Mouse (Mus musculus): ENCODE measurements at regions not wholly inside any gene's neighbourhood (a gene's known extent, or its start where the extent isn't known, plus 50 kb on each side); places are given as distances from the start of the nearest gene placed in this dataset.

- WGBS, result 92% methylated on average over 2 of the region's 2 CpGs
- Histone ChIP-seq H3K27me3 (ENCODE audit: poor library complexity, severe bottlenecking) (no peaks in the 10 kb centered on the region), H3K9me3 (no peaks in the 10 kb centered on the region), H3K4me1 (no peaks in the 10 kb centered on the region), H3K27ac (no peak overlapping the region), H3K36me3 (replicated peaks) (no peaks in the 10 kb centered on the region), H3K4me3 (no peak overlapping the region)
- DNase-seq (ENCODE audit: extremely low spot score, low spot score), result no peak
Observed at GRCm38 (mm10) chr5:39935564-39935963, 180.3 kb upstream of the Hs3st1 start.

- no peak for DNase-seq (ENCODE audit: extremely low spot score, low spot score)
- no peaks in the 10 kb centered on the region for H3K9me3 ChIP-seq
- 89% methylated on average over 2 of the region's 2 CpGs for WGBS
- no peaks in the 10 kb centered on the region for H3K4me1 ChIP-seq
- H3K27me3 ChIP-seq (ENCODE audit: poor library complexity, severe bottlenecking), result no peaks in the 10 kb centered on the region
- H3K27ac ChIP-seq, result no peak overlapping the region
- H3K4me3 ChIP-seq, result no peak overlapping the region
- H3K36me3 ChIP-seq (replicated peaks), result no peaks in the 10 kb centered on the region
Observed at GRCm38 (mm10) chr5:39931890-39932289, 176.6 kb upstream of the Hs3st1 start.

- Histone ChIP-seq H3K9me3 (no peaks in the 10 kb centered on the region), H3K4me1 (no peaks in the 10 kb centered on the region), H3K36me3 (replicated peaks) (no peaks in the 10 kb centered on the region), H3K27ac (no peak overlapping the region), H3K27me3 (ENCODE audit: poor library complexity, severe bottlenecking) (no peaks in the 10 kb centered on the region), H3K4me3 (no peak overlapping the region)
- WGBS, result 88% methylated on average over 1 of the region's 1 CpGs
- DNase-seq (ENCODE audit: extremely low spot score, low spot score), result no peak
Observed at GRCm38 (mm10) chr5:39909369-39909768, 154.1 kb upstream of the Hs3st1 start.

- H3K27ac ChIP-seq, result no peak overlapping the region
- H3K27me3 ChIP-seq (ENCODE audit: poor library complexity, severe bottlenecking), result no peaks in the 10 kb centered on the region
- H3K4me1 ChIP-seq, result no peaks in the 10 kb centered on the region
- H3K36me3 ChIP-seq (replicated peaks), result no peaks in the 10 kb centered on the region
- no peaks in the 10 kb centered on the region for H3K9me3 ChIP-seq
- DNase-seq (ENCODE audit: extremely low spot score, low spot score), result no peak
- no peak overlapping the region for H3K4me3 ChIP-seq
- WGBS, result 63% methylated on average over 2 of the region's 2 CpGs
Observed at GRCm38 (mm10) chr5:39871723-39872085, 116.4 kb upstream of the Hs3st1 start.

- Histone ChIP-seq H3K27me3 (ENCODE audit: poor library complexity, severe bottlenecking) (no peaks in the 10 kb centered on the region), H3K4me3 (no peak overlapping the region), H3K9me3 (no peaks in the 10 kb centered on the region), H3K4me1 (no peaks in the 10 kb centered on the region), H3K36me3 (replicated peaks) (no peaks in the 10 kb centered on the region), H3K27ac (no peak overlapping the region)
- 72% methylated on average over 10 of the region's 10 CpGs for WGBS
- no peak for DNase-seq (ENCODE audit: extremely low spot score, low spot score)
Observed at GRCm38 (mm10) chr5:39870835-39871722, 115.8 kb upstream of the Hs3st1 start.

GRCm38 (mm10) chr5:39857192-39857591, 101.9 kb upstream of the Hs3st1 start:
- H3K4me3 ChIP-seq, result no peak overlapping the region
- no peak for DNase-seq (ENCODE audit: extremely low spot score, low spot score)
- no peaks in the 10 kb centered on the region for H3K36me3 ChIP-seq (replicated peaks)
- no peaks in the 10 kb centered on the region for H3K4me1 ChIP-seq
- 80% methylated on average over 2 of the region's 2 CpGs for WGBS
- no peaks in the 10 kb centered on the region for H3K27me3 ChIP-seq (ENCODE audit: poor library complexity, severe bottlenecking)
- H3K27ac ChIP-seq, result no peak overlapping the region
- no peaks in the 10 kb centered on the region for H3K9me3 ChIP-seq

- H3K36me3 ChIP-seq (replicated peaks), result no peaks in the 10 kb centered on the region
- 81% methylated on average over 3 of the region's 3 CpGs for WGBS
- H3K9me3 ChIP-seq, result no peaks in the 10 kb centered on the region
- no peak overlapping the region for H3K27ac ChIP-seq
- H3K4me1 ChIP-seq, result no peaks in the 10 kb centered on the region
- H3K4me3 ChIP-seq, result no peak overlapping the region
- no peaks in the 10 kb centered on the region for H3K27me3 ChIP-seq (ENCODE audit: poor library complexity, severe bottlenecking)
- DNase-seq (ENCODE audit: extremely low spot score, low spot score), result no peak
Observed at GRCm38 (mm10) chr5:39856616-39857156, 101.4 kb upstream of the Hs3st1 start.

GRCm38 (mm10) chr5:39855685-39856615, 100.7 kb upstream of the Hs3st1 start:
- H3K27ac ChIP-seq, result no peak overlapping the region
- H3K4me3 ChIP-seq, result no peak overlapping the region
- no peak for DNase-seq (ENCODE audit: extremely low spot score, low spot score)
- no peaks in the 10 kb centered on the region for H3K36me3 ChIP-seq (replicated peaks)
- H3K4me1 ChIP-seq, result no peaks in the 10 kb centered on the region
- WGBS, result 70% methylated on average over 7 of the region's 7 CpGs
- H3K9me3 ChIP-seq, result no peaks in the 10 kb centered on the region
- H3K27me3 ChIP-seq (ENCODE audit: poor library complexity, severe bottlenecking), result no peaks in the 10 kb centered on the region

- WGBS, result 60% methylated on average over 1 of the region's 1 CpGs
- no peak for DNase-seq (ENCODE audit: extremely low spot score, low spot score)
- no peaks in the 10 kb centered on the region for H3K4me1 ChIP-seq
- H3K27ac ChIP-seq, result no peak overlapping the region
- no peaks in the 10 kb centered on the region for H3K36me3 ChIP-seq (replicated peaks)
- H3K4me3 ChIP-seq, result no peak overlapping the region
- H3K27me3 ChIP-seq (ENCODE audit: poor library complexity, severe bottlenecking), result no peaks in the 10 kb centered on the region
- H3K9me3 ChIP-seq, result no peaks in the 10 kb centered on the region
Observed at GRCm38 (mm10) chr5:39847187-39847586, 91.9 kb upstream of the Hs3st1 start.

GRCm38 (mm10) chr5:39841186-39841585, 85.9 kb upstream of the Hs3st1 start:
- WGBS, result 64% methylated on average over 3 of the region's 3 CpGs
- no peak for DNase-seq (ENCODE audit: extremely low spot score, low spot score)
- no peaks in the 10 kb centered on the region for H3K27me3 ChIP-seq (ENCODE audit: poor library complexity, severe bottlenecking)

GRCm38 (mm10) chr5:39840576-39840975, 85.3 kb upstream of the Hs3st1 start:
- H3K36me3 ChIP-seq (replicated peaks), result no peaks in the 10 kb centered on the region
- H3K27ac ChIP-seq, result no peak overlapping the region
- no peaks in the 10 kb centered on the region for H3K9me3 ChIP-seq
- H3K27me3 ChIP-seq (ENCODE audit: poor library complexity, severe bottlenecking), result no peaks in the 10 kb centered on the region
- no peak for DNase-seq (ENCODE audit: extremely low spot score, low spot score)
- H3K4me3 ChIP-seq, result no peak overlapping the region
- WGBS, result 94% methylated on average over 4 of the region's 4 CpGs
- 0 out of 2 replicates have a peak, but pooled peaks cover 5% of the 10 kb centered on the region for H3K4me1 ChIP-seq

More at GRCm38 (mm10) chr5:39841186-39841585, 85.9 kb upstream of the Hs3st1 start:
- H3K4me3 ChIP-seq, result no peak overlapping the region
- H3K27ac ChIP-seq, result no peak overlapping the region
- H3K9me3 ChIP-seq, result no peaks in the 10 kb centered on the region
- H3K4me1 ChIP-seq, result 0 out of 2 replicates have a peak, but pooled peaks cover 5% of the 10 kb centered on the region
- H3K36me3 ChIP-seq (replicated peaks), result no peaks in the 10 kb centered on the region

GRCm38 (mm10) chr5:39832565-39832964, 77.3 kb upstream of the Hs3st1 start:
- no peak overlapping the region for H3K27ac ChIP-seq
- WGBS, result 89% methylated on average over 4 of the region's 4 CpGs
- no peaks in the 10 kb centered on the region for H3K9me3 ChIP-seq
- H3K4me1 ChIP-seq, result no peaks in the 10 kb centered on the region
- H3K4me3 ChIP-seq, result no peak overlapping the region
- H3K27me3 ChIP-seq (ENCODE audit: poor library complexity, severe bottlenecking), result no peaks in the 10 kb centered on the region
- DNase-seq (ENCODE audit: extremely low spot score, low spot score), result no peak
- H3K36me3 ChIP-seq (replicated peaks), result no peaks in the 10 kb centered on the region

Measured in forebrain, embryonic 10.5 days (tissue).